Mouse (Mus musculus) spleen, adult 2 months (tissue): ENCODE measurements around the gene Vegfb. TPM values are rescaled to one million over a fixed set of nuclear protein-coding genes. Genes with fewer than 3 reads are reported as not detected.

Source experiments
- DNase-seq, 2 experiments: peaks; one replicate each; pipeline versions ENCODE4 v3.0.0 to v3.0.0-alpha.2; 2012 to 2021; ENCODE audit warnings: low spot score in 2 of 2, low read depth in 1 of 2
- H3K27ac ChIP-seq: fragments of 200-500 bp; 2 replicates; pipeline ENCODE4 v1.5.1; 2012; ENCODE audit warnings: low read length, inconsistent platforms; ENCODE audit not compliant: insufficient read depth
- H3K27me3 ChIP-seq: fragments of 200-500 bp; 2 replicates; pipeline ENCODE4 v1.6.1; 2012; ENCODE audit warnings: mild to moderate bottlenecking, moderate library complexity, low read length, inconsistent platforms; ENCODE audit not compliant: control insufficient read depth, insufficient read depth
- H3K36me3 ChIP-seq: fragments of 200-500 bp; 2 replicates; pipeline ENCODE4 v1.6.1; 2012; ENCODE audit warnings: mild to moderate bottlenecking, low read length, inconsistent platforms; ENCODE audit not compliant: control insufficient read depth, insufficient read depth
- H3K4me1 ChIP-seq: fragments of 200-500 bp; 2 replicates; pipeline ENCODE4 v1.6.1; 2011; ENCODE audit warnings: inconsistent platforms; ENCODE audit not compliant: control insufficient read depth, insufficient read depth, insufficient read length
- H3K4me3 ChIP-seq: fragments of 200-500 bp; 2 replicates; pipeline ENCODE4 v1.5.1; 2011; ENCODE audit warnings: mild to moderate bottlenecking, inconsistent platforms; ENCODE audit not compliant: insufficient read depth, insufficient read length; ENCODE audit errors: extremely low read depth
- CTCF ChIP-seq: fragments of 200-500 bp; IDR thresholded peaks from 2 replicates; pipeline ENCODE4 v1.5.1; 2011; ENCODE audit warnings: mild to moderate bottlenecking, inconsistent platforms; ENCODE audit not compliant: insufficient read depth, insufficient read length, insufficient replicate concordance; ENCODE audit errors: extremely low read depth
- POLR2A ChIP-seq: fragments of 200-500 bp; IDR thresholded peaks from 2 replicates; pipeline ENCODE4 v1.6.1; 2011; ENCODE audit warnings: low read depth, low read length, inconsistent platforms
- WGBS: fragments of 180-500 bp; shearing (Covaris S2); methylation state at CpG from one replicate; pipeline ENCODE4 v1.1.7; 2018; 5-methylcytosine and 5-hydroxymethylcytosine counted together
- polyA plus RNA-seq: library from polyadenylated mRNA; depleted of rRNA; stranded (reverse); fragments of >200 nt; gene quantifications from 2 replicates; pipeline ENCODE4 v1.2.3, GENCODE M21; 2012

The Vegfb gene
- polyA plus RNA-seq, 1 experiment = 20.7 TPM

DNA sequence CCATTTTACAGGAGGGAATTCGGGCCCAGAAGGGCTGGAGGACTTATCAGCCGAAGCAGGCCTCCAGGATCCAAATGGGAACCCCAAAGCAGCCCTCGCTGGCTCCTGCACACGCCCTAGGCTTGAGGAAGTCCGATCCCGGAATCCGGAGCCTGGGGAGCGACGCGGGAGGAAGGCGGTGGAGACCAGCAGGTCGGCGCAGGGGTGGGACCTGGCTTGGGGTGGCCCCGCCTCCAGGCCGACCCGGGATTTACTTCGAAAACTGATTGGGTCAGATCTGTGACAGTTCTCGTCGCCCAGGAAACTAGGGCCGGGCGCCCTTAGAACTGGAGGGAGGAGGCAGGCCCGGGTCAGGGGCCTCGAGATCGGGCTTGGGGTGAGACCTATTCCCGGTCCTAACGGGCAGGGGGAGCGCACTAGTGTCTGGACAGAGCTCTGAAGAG lies 45.2 kb downstream of the Vegfb start, which contains the start of gene Gpr137:
Gpr137 (minus strand) TSS at position 232 of the 443 bp plus-strand sequence.
- DNase-seq = peak; percentile 72 to 92
- peak; percentile 47; the same call in 1 of the 2 replicates for TF ChIP-seq POLR2A
- no peak for TF ChIP-seq CTCF
- Histone ChIP-seq H3K27ac (peak within 1 kb of the TSS; percentile 81), H3K27me3 (no peaks in the 10 kb centered on the region), H3K4me1 (peaks cover 2% of the 10 kb centered on the region), H3K4me3 (peak within 1 kb of the TSS; percentile 69), H3K36me3 (no peaks in the 10 kb centered on the region)
- under 1% methylated on average over 27 of the region's 27 CpGs for WGBS

DNA sequence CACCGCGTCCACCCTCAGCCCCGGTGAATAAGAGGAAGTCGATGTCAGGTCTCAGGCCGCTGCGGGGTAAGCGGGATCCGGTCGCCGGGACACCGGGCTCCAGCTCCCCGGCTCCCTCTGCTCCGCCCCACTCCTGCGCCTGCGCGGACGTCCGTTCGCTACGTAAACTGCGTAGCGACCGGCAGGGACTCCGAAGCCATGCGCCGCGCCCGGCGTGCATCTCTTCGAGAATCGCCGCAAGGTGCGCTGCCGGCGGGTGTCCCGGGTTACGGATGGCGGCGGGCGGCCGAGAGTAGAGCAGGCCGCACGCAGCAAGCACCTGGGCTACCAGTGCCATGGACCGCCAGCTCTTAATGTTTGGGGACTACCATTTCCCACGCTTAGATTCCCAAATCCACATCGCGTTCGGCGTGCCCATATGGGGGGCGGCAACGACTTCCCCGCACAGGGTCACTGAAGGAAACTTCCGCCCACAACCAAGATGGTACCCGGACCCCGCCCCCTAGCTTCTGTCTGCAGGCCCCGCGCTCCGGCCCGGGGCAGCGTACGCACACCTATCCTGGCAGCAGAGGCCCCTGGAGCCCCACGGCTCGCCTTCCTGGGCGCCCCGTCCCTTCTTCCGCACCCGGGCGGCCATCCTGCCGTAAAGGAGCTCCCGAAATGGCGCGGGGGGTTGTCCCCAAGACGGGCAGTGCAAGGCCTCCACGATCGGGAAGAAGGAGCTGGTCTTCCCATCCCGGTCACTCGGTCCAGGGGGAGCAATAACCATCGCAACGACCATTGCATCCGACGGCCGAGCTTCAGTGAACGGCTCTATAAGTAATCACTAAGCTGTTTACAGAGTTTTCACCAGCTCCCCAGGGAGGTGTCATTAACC lies 45.8 kb downstream of the Vegfb start, which contains the start of gene Bad:
Bad (plus strand) TSS at position 490 of the 877 bp plus-strand sequence.
- peak; percentile 86 to 88 for DNase-seq
- H3K27me3 ChIP-seq = no peaks in the 10 kb centered on the region
- H3K4me1 ChIP-seq = peaks cover 2% of the 10 kb centered on the region
- H3K4me3 ChIP-seq = peak within 1 kb of the TSS; percentile 69
- peak within 1 kb of the TSS; percentile 81 for H3K27ac ChIP-seq
- under 1% methylated on average over 83 of the region's 83 CpGs for WGBS
- no peaks in the 10 kb centered on the region for H3K36me3 ChIP-seq
- no peak for TF ChIP-seq CTCF
- TF ChIP-seq POLR2A = no peak

GRCm38 (mm10) chr19:6940396-6941351 lies 46.8 kb downstream of the Vegfb start:
- peaks cover 2% of the 10 kb centered on the region for H3K4me1 ChIP-seq
- no peak for DNase-seq

DNA sequence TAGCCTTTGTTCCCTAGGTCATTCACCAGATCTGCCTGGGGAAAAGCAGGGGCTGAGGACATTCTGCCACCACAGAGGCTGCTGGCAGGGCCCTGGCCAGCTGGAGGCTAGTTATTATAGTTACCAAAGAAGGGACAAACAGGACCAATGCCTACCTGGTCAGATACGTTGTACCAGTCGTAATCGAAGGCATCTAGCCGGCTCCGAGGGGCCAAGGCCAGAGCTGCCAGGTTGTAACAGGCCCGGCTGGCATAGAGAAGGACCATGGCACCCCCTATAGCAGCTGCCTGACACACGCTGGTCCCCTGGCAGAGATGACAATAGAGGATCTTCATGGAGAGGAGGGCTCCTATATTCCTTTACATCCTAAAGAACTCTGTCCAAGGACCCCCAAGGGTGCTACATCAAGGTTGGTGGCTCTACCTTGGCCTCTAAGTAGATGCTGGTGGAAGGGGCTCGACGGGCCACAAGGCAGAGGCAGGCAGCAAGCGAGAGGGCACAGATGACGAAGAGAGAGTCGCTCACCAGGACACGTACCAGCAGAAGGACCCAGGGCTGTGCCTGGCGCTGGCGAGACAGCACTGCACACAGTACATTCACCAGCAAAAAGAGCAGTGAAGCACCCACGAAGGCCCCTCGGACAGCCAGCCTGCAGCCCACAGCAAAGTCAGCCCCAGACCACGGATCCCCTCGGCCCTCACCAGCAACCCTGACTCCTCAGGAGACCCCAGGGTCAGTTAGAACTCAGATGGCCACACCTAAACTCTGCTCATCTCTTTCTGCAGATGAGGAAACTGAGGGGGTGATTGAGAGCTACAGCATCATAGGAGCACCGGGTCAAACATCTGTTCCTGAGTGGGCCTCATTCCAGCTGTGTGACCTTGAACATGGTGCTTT lies 48.1 kb downstream of the Vegfb start:
- H3K27ac ChIP-seq = no peak overlapping the region
- peaks cover 2% of the 10 kb centered on the region for H3K4me1 ChIP-seq
- H3K36me3 ChIP-seq = no peaks in the 10 kb centered on the region
- TF ChIP-seq CTCF (no peak), POLR2A (no peak)
- peaks cover 3% of the 10 kb centered on the region; the same call in 1 of the 2 replicates for H3K27me3 ChIP-seq
- DNase-seq = no peak
- H3K4me3 ChIP-seq = no peak overlapping the region
- WGBS = 94% methylated on average over 20 of the region's 20 CpGs

More at GRCm38 (mm10) chr19:6940396-6941351, 46.8 kb downstream of the Vegfb start:
- Histone ChIP-seq H3K27ac (peak overlapping the region; percentile 39; the same call in 1 of the 2 replicates), H3K4me3 (peak overlapping the region; percentile 69), H3K36me3 (no peaks in the 10 kb centered on the region), H3K27me3 (no peaks in the 10 kb centered on the region)
- 30% methylated on average over 28 of the region's 29 CpGs for WGBS
- no peak for TF ChIP-seq POLR2A
- TF ChIP-seq CTCF = no peak

DNA sequence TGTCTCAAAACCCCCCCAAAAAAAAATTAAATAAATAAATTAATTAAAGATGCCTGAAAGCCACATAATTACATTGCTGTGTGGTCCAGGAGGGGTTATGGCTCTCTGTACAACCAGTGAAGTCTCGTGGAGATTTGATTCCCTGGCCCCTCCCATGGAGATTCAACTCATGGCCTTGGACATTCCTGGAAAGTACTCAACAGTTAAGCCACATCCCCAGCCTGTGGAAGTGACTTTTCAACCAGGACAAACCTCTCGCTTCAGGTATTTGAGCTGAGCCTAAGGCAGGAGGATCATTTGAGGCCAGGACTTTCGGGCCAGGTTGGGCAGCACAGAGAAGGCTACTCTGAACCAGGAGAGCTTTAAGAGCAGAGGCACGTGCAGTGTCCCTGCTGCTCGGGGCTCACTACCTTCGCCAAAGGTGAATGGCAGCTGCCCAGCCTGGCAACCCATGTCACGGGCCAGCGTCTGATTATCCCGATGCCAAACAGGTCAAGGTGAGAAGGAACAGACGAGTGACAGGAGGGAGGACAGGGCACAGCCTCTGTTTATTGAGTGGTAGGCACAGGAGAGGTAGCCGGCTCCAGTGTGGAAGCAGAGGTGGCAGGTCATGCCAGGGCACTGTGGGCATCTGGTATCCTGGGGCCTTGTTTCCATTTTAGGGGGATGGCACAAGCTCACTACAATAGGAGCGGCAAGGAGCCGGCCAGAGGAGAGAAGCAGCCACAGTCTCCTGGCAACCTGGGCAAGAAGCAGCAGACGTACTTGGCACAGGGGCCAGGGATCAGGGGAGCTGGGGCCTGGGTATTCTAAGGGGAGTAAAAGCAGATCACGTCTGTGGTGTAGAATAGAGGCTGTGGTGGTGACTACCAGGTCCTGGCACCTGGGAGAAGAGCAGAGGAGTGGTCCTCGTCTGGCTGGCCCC lies 49.6 kb downstream of the Vegfb start:
- Histone ChIP-seq H3K36me3 (no peaks in the 10 kb centered on the region), H3K27me3 (peaks cover 12% of the 10 kb centered on the region), H3K4me3 (no peak overlapping the region), H3K27ac (no peak overlapping the region), H3K4me1 (peaks cover 8% of the 10 kb centered on the region)
- no peak for TF ChIP-seq CTCF
- TF ChIP-seq POLR2A = no peak
- DNase-seq = no peak
- WGBS = 89% methylated on average over 16 of the region's 16 CpGs
